Comparison of ENCODE assay signal across 27 mouse cellular contexts in the genomic region with DNA sequence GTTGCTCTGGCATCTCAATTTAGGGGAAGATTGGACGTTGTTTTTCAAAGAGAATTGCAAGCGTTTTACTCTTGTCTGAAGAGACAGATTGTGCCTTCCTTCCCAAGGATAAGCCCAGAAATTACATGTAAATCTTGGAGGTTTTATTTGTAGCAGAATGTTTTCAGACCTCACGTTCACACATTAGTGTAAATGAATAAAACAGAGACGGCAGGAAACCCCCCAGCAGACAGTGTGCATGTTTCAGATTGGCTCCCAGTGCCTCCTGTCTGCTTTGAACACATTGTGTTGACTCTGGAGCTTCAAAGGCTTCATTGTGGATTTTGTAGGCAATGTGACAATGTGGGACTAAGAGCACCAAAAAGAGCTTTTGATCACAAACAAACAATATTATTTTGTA.
"Had no signal": no experiment of that assay in that cellular context is flagged by ENCODE, and none has a peak within 500 bp of the region (broad histone marks: within the 10 kb centered on the region; RNA-seq: fewer than 3 reads in every experiment).

No protein-coding gene starts in this region.

- H3K27ac ChIP-seq: gastrocnemius, adult 2 months; heart, adult 2 months; heart, embryonic 13.5 days; heart, embryonic 15.5 days; hindbrain, embryonic 10.5 days; hindbrain, embryonic 12.5 days; hindbrain, embryonic 15.5 days; hindbrain, postnatal 0 days; kidney, embryonic 15.5 days; kidney, postnatal 0 days; limb, embryonic 13.5 days; limb, embryonic 15.5 days; liver, embryonic 12.5 days; liver, embryonic 14.5 days had no signal

- H3K4me1 ChIP-seq: heart, embryonic 13.5 days; heart, embryonic 15.5 days; hindbrain, embryonic 10.5 days; kidney, embryonic 15.5 days; limb, embryonic 13.5 days; limb, embryonic 15.5 days; liver, embryonic 12.5 days had no signal

- H3K9ac ChIP-seq: heart, embryonic 13.5 days; heart, embryonic 15.5 days; hindbrain, embryonic 12.5 days; hindbrain, embryonic 15.5 days; kidney, embryonic 15.5 days; limb, embryonic 13.5 days; limb, embryonic 15.5 days; liver, embryonic 12.5 days; liver, embryonic 14.5 days had no signal

- H3K4me3 ChIP-seq: gastrocnemius, adult 2 months; heart, adult 2 months; heart, embryonic 13.5 days; heart, embryonic 15.5 days; hindbrain, embryonic 10.5 days; hindbrain, embryonic 12.5 days; hindbrain, embryonic 15.5 days; kidney, embryonic 15.5 days; limb, embryonic 13.5 days; limb, embryonic 15.5 days; liver, embryonic 12.5 days had no signal

- H3K9me3 ChIP-seq: heart, embryonic 13.5 days; heart, embryonic 15.5 days; hindbrain, embryonic 10.5 days; hindbrain, embryonic 12.5 days; hindbrain, embryonic 15.5 days; kidney, embryonic 15.5 days; limb, embryonic 13.5 days; limb, embryonic 15.5 days; liver, embryonic 12.5 days had no signal

- H3K36me3 ChIP-seq: heart, embryonic 13.5 days; heart, embryonic 15.5 days; hindbrain, embryonic 10.5 days; hindbrain, embryonic 12.5 days; hindbrain, embryonic 15.5 days; kidney, embryonic 15.5 days; limb, embryonic 13.5 days; limb, embryonic 15.5 days; liver, embryonic 12.5 days had no signal

- H3K27me3 ChIP-seq: heart, embryonic 13.5 days; heart, embryonic 15.5 days; hindbrain, embryonic 12.5 days; hindbrain, embryonic 15.5 days; kidney, embryonic 15.5 days; limb, embryonic 13.5 days; limb, embryonic 15.5 days; liver, embryonic 12.5 days had no signal

- H3K4me2 ChIP-seq: heart, embryonic 11.5 days; heart, embryonic 13.5 days; heart, embryonic 15.5 days; hindbrain, embryonic 12.5 days; hindbrain, embryonic 15.5 days; kidney, embryonic 15.5 days; limb, embryonic 13.5 days; limb, embryonic 15.5 days; liver, embryonic 12.5 days had no signal

- DNase-seq: gastrocnemius, adult 2 months; gastrocnemius, postnatal 10 days; gastrocnemius, postnatal 25 days; heart, adult 2 months; heart, postnatal 4 days; kidney, adult 11 months; kidney, adult 2 months; kidney, adult 9 months; kidney, postnatal 14 days; kidney, postnatal 36 days; layer of hippocampus, adult 9-11 months; left cerebral cortex, postnatal 4 days; lung, adult 18-20 months had no signal

- ATAC-seq: hindbrain, postnatal 0 days; intestine, embryonic 16.5 days; liver, embryonic 12.5 days had no signal
